Mouse (Mus musculus): ENCODE measurements around the gene Atp1a2. TPM values are rescaled to one million over a fixed set of nuclear protein-coding genes. Genes with fewer than 3 reads are reported as not detected.

The Atp1a2 gene
- polyA plus RNA-seq, 1 experiment from 2014 or later: 7.0 TPM

DNA sequence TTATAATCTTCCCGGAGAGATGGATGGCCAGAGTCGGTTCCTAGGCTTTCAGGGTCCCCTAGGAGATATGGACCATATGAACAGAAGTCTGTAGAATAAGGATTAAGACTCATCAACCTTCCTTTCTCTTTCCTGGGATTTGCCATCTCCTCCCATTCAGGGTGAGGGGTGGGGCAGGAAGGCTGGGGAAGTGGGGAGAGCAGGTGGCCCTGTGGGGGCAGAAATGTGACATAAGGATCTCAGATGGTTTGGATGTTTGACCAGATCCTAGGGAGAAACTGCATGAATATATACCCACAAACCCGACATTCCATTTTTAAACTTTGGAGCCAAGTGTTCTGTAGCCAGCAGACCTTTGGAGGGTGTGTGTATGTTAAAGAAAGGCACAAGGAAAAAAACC, 30.2 kb upstream of the Atp1a2 start:
- Histone ChIP-seq H3K4me3 (ENCODE audit: low read depth, low read length) (no peak overlapping the region), H3K4me2 (no peak overlapping the region), H3K36me3 (ENCODE audit: control insufficient read depth, insufficient read depth, low read length) (no peaks in the 10 kb centered on the region), H3K27ac (ENCODE audit: low read depth, low read length) (no peak overlapping the region), H3K4me1 (ENCODE audit: control insufficient read depth, insufficient read depth, low read length) (peaks cover 4% of the 10 kb centered on the region; the same call in 1 of the 2 replicates), H3K27me3 (ENCODE audit: control insufficient read depth, insufficient read depth, low read length) (peaks cover 65% of the 10 kb centered on the region), H3K9me3 (replicated peaks; ENCODE audit: control insufficient read depth, low read length) (0 out of 2 replicates have a peak, but pooled peaks cover 2% of the 10 kb centered on the region), H3K9ac (ENCODE audit: low read depth, low read length) (no peak overlapping the region)
- WGBS (ENCODE audit: insufficient replicate concordance): 80% methylated on average over 3 of the region's 3 CpGs
- ATAC-seq (replicated peaks; ENCODE audit: insufficient number of reproducible peaks, low FRiP score, low TSS enrichment): no peak

DNA sequence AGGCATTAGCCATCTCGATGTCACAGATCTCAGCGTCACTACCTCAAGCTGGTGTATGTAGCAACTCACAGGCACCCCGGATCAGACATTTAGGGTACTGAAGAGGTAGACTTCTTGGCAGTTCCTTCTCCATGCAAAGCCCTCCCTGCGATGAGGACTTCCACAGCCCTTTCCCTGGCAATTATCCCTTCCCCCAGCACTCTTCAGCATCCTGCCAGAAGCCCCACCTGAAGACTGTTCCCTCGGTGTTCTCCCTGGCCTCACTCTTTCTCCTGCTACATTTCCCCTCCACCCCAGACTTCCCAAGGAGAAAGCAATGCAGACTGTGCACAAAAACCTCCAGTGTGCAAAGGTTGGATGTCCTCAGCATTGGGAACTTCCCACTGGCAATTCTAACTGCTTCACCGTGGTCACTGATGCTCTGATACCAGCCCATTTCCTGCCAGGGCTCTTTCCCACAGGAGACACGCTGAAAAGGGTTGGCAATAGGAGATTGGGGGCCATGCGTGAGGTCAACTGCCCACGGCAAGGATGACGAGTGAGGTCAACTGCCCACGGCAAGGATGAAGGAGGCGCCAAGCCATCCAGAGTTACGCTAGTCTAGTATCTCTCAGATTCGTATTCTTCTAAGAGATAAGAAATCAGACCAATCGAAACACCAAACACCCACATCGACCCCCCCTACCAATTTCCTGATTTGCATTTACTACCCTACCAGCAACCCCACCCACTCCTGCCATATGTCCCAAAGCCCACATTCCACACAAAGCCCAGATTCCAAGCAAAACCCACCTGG, 29.5 kb upstream of the Atp1a2 start:
- Histone ChIP-seq H3K4me2 (no peak overlapping the region), H3K9me3 (replicated peaks; ENCODE audit: control insufficient read depth, low read length) (0 out of 2 replicates have a peak, but pooled peaks cover 2% of the 10 kb centered on the region), H3K27me3 (ENCODE audit: control insufficient read depth, insufficient read depth, low read length) (peaks cover 69% of the 10 kb centered on the region), H3K36me3 (ENCODE audit: control insufficient read depth, insufficient read depth, low read length) (no peaks in the 10 kb centered on the region), H3K4me3 (ENCODE audit: low read depth, low read length) (no peak overlapping the region), H3K9ac (ENCODE audit: low read depth, low read length) (no peak overlapping the region), H3K27ac (ENCODE audit: low read depth, low read length) (no peak overlapping the region), H3K4me1 (ENCODE audit: control insufficient read depth, insufficient read depth, low read length) (peaks cover 4% of the 10 kb centered on the region; the same call in 1 of the 2 replicates)
- WGBS (ENCODE audit: insufficient replicate concordance): 74% methylated on average over 16 of the region's 16 CpGs
- ATAC-seq (replicated peaks; ENCODE audit: insufficient number of reproducible peaks, low FRiP score, low TSS enrichment): no peak

DNA sequence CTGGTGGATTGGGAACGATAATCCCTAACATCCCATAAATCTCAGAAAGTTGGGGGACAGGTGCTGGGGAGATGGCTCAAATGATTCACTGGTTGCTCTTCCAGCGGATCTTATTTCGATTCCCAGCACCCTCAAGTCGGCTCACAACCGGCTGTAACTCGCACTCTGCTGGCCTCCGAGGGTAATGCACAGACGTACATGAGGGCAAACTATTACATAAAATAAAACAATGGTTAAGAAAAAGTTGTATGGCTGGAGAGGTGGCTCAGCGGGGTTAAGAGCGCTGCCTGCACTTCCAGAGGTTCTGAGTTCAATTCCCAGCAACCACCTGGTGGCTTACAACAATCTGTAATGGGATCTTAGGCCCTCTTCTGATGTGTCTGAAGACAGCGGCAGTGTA, 28.8 kb upstream of the Atp1a2 start:
- Histone ChIP-seq H3K4me2 (peak overlapping the region; percentile 78), H3K36me3 (ENCODE audit: control insufficient read depth, insufficient read depth, low read length) (no peaks in the 10 kb centered on the region), H3K9ac (ENCODE audit: low read depth, low read length) (no peak overlapping the region), H3K9me3 (replicated peaks; ENCODE audit: control insufficient read depth, low read length) (0 out of 2 replicates have a peak, but pooled peaks cover 2% of the 10 kb centered on the region), H3K27me3 (ENCODE audit: control insufficient read depth, insufficient read depth, low read length) (peaks cover 75% of the 10 kb centered on the region), H3K27ac (ENCODE audit: low read depth, low read length) (no peak overlapping the region), H3K4me3 (ENCODE audit: low read depth, low read length) (peak overlapping the region; percentile 38), H3K4me1 (ENCODE audit: control insufficient read depth, insufficient read depth, low read length) (peaks cover 4% of the 10 kb centered on the region; the same call in 1 of the 2 replicates)
- no peak for ATAC-seq (replicated peaks; ENCODE audit: insufficient number of reproducible peaks, low FRiP score, low TSS enrichment)
- 39% methylated on average over 11 of the region's 11 CpGs for WGBS (ENCODE audit: insufficient replicate concordance)

DNA sequence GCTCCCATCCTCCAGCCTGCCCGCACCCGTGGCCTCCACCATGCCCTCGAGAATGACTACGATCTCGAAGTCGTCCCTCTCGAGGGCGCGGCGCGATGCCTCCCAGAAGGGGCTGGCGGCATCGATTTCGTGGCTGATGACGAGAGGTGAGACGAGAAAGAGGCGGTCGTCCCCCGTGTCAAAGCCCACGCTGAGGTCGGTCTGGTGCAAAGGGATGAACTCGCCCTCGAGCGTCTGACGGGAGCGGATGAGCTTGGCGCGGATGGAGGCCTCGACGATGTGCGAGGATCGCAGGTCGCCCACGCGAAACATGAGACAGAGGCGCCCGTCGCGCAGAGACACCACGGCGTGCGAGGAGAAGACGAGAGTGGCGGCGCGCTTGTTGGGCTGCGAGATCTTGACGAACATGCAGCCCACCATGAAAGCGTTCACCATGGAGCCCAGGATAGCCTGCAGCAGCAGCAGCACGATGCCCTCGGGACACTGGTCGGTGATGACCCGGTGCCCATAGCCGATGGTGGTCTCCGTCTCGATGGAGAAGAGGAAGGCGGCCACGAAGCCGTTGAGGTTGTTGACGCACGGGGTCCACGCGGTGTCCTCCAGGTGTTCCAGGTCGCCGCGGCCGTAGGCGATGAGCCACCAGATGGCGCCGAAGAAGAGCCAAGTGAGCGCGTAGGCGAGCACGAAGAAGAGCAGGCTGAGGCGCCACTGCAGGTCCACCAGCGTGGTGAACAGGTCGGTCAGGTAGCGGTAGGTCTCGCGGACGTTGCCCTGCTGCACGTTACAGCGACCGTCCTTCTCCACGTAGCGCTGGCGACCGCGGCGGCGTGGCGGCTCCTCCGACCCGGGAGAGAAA, 28.0 kb upstream of the Atp1a2 start:
- Histone ChIP-seq H3K4me2 (peak overlapping the region; percentile 78), H3K4me1 (ENCODE audit: control insufficient read depth, insufficient read depth, low read length) (peaks cover 4% of the 10 kb centered on the region; the same call in 1 of the 2 replicates), H3K27ac (ENCODE audit: low read depth, low read length) (no peak overlapping the region), H3K9me3 (replicated peaks; ENCODE audit: control insufficient read depth, low read length) (0 out of 2 replicates have a peak, but pooled peaks cover 2% of the 10 kb centered on the region), H3K9ac (ENCODE audit: low read depth, low read length) (no peak overlapping the region; the same call in 1 of the 2 replicates), H3K4me3 (ENCODE audit: low read depth, low read length) (peak overlapping the region; percentile 38), H3K36me3 (ENCODE audit: control insufficient read depth, insufficient read depth, low read length) (no peaks in the 10 kb centered on the region), H3K27me3 (ENCODE audit: control insufficient read depth, insufficient read depth, low read length) (peaks cover 69% of the 10 kb centered on the region)
- ATAC-seq (replicated peaks; ENCODE audit: insufficient number of reproducible peaks, low FRiP score, low TSS enrichment): no peak
- WGBS (ENCODE audit: insufficient replicate concordance): 13% methylated on average over 94 of the region's 94 CpGs

DNA sequence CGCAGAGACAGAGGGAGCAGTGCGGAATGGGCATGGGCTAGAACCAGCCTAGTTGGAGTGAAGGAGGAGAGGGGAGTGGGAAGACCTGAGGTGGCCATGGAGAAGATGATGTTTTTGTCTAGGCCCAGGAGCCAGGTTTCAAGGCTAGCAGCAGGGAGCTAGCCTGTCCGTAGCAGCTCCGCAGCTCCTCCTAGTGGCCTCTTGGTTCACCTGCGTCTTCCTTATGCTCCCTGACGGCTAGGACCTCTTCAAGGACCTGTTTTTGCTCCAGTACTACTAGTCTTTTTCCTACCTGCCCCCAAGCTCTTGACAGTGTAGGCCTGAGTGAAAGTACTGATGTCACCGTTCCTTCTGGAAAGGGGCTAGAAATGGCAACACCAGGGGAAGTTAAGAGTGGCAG, 26.9 kb upstream of the Atp1a2 start:
- H3K27me3 ChIP-seq (ENCODE audit: control insufficient read depth, insufficient read depth, low read length): peaks cover 62% of the 10 kb centered on the region

DNA sequence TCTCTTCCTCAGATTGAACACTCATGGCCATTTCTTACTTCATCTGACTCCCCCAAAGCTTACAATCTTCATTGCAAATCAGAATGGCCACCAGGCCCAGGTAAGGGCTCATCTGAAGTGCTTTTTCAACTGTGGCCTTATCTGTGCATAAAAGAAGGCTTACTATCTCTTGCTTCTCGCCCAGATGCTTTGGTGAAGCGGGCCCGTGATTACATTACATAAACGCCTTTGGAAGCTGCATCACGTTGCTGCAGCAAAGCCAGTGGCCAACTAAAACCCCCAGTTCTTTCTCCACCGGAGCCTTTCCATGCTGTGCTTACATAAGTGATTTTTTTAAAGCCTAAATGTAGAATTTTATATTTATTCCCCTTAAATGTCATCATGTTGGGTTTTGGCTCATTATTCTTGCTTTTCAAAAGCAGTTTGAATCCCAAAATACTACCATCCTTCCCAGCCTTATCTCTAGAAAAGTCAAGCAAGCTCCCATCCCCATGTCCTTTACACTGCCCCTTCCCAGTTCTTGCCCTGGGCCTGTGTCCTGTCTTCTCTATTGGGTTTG, 26.0 kb upstream of the Atp1a2 start:
- ATAC-seq (replicated peaks; ENCODE audit: insufficient number of reproducible peaks, low FRiP score, low TSS enrichment): no peak
- no peaks in the 10 kb centered on the region for H3K36me3 ChIP-seq (ENCODE audit: control insufficient read depth, insufficient read depth, low read length)
- peaks cover 54% of the 10 kb centered on the region for H3K27me3 ChIP-seq (ENCODE audit: control insufficient read depth, insufficient read depth, low read length)
- 38% methylated on average over 6 of the region's 6 CpGs for WGBS (ENCODE audit: insufficient replicate concordance)
- no peak overlapping the region for H3K4me3 ChIP-seq (ENCODE audit: low read depth, low read length)
- no peak overlapping the region for H3K27ac ChIP-seq (ENCODE audit: low read depth, low read length)
- H3K9ac ChIP-seq (ENCODE audit: low read depth, low read length): no peak overlapping the region
- H3K4me2 ChIP-seq: no peak overlapping the region
- H3K9me3 ChIP-seq (replicated peaks; ENCODE audit: control insufficient read depth, low read length): 0 out of 2 replicates have a peak, but pooled peaks cover 2% of the 10 kb centered on the region
- H3K4me1 ChIP-seq (ENCODE audit: control insufficient read depth, insufficient read depth, low read length): peaks cover 4% of the 10 kb centered on the region; the same call in 1 of the 2 replicates

More for the DNA sequence above, 26.9 kb upstream of the Atp1a2 start:
- 0 out of 2 replicates have a peak, but pooled peaks cover 2% of the 10 kb centered on the region for H3K9me3 ChIP-seq (replicated peaks; ENCODE audit: control insufficient read depth, low read length)
- H3K36me3 ChIP-seq (ENCODE audit: control insufficient read depth, insufficient read depth, low read length): no peaks in the 10 kb centered on the region
- no peak overlapping the region for H3K4me3 ChIP-seq (ENCODE audit: low read depth, low read length)
- 10% methylated on average over 7 of the region's 7 CpGs for WGBS (ENCODE audit: insufficient replicate concordance)
- peaks cover 4% of the 10 kb centered on the region; the same call in 1 of the 2 replicates for H3K4me1 ChIP-seq (ENCODE audit: control insufficient read depth, insufficient read depth, low read length)
- no peak overlapping the region for H3K9ac ChIP-seq (ENCODE audit: low read depth, low read length)
- H3K27ac ChIP-seq (ENCODE audit: low read depth, low read length): no peak overlapping the region
- no peak for ATAC-seq (replicated peaks; ENCODE audit: insufficient number of reproducible peaks, low FRiP score, low TSS enrichment)
- H3K4me2 ChIP-seq: no peak overlapping the region

DNA sequence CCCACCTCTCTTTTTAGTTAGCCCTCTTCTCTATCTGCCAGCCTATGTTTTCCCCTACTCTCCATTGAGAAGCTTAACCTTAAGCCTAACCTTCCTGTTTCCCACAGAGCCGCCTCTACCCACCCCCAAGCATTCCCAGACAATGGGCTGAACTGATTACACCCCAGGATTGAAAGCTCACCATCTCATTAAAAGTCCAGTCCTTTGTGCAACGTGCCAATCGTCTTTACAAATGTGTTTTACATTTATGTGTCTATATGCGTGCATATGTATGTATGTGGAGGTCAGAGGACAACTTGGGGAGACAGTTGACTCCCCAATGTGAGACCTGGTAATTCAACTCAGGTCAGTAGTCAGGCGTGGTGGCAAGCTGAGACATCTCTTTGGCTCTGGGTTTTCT, 25.4 kb upstream of the Atp1a2 start:
- H3K9ac ChIP-seq (ENCODE audit: low read depth, low read length): 0 out of 2 replicates have a peak overlapping the region, but pooled peaks have one; percentile 16
- no peaks in the 10 kb centered on the region for H3K36me3 ChIP-seq (ENCODE audit: control insufficient read depth, insufficient read depth, low read length)
- H3K27ac ChIP-seq (ENCODE audit: low read depth, low read length): no peak overlapping the region
- no peak overlapping the region for H3K4me2 ChIP-seq
- H3K4me1 ChIP-seq (ENCODE audit: control insufficient read depth, insufficient read depth, low read length): peaks cover 4% of the 10 kb centered on the region; the same call in 1 of the 2 replicates
- 36% methylated on average over 5 of the region's 5 CpGs for WGBS (ENCODE audit: insufficient replicate concordance)
- H3K9me3 ChIP-seq (replicated peaks; ENCODE audit: control insufficient read depth, low read length): 0 out of 2 replicates have a peak, but pooled peaks cover 2% of the 10 kb centered on the region
- H3K27me3 ChIP-seq (ENCODE audit: control insufficient read depth, insufficient read depth, low read length): peaks cover 50% of the 10 kb centered on the region
- ATAC-seq (replicated peaks; ENCODE audit: insufficient number of reproducible peaks, low FRiP score, low TSS enrichment): no peak
- H3K4me3 ChIP-seq (ENCODE audit: low read depth, low read length): no peak overlapping the region

DNA sequence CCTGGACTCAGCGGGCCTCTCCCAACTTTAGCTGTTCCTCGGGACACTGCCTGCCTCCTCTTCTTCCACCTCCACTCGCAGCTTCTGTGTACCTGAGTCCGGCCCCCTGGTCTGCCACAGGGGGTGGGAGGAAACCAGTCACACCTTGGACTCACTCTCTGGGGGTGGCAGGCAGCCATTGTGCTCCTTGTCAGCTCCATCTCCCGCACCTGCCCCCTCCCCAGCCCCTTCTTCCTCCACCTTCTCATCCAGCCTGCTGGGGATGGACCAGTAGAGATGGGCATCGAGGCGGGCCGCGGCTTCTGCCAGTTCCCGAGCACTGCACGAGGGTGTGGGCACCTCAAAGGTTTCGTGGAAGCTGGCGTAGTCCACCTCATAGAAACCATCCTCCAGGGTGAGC, 24.9 kb upstream of the Atp1a2 start:
- H3K27ac ChIP-seq (ENCODE audit: low read depth, low read length): no peak overlapping the region
- no peak overlapping the region for H3K4me2 ChIP-seq
- ATAC-seq (replicated peaks; ENCODE audit: insufficient number of reproducible peaks, low FRiP score, low TSS enrichment): no peak
- H3K4me1 ChIP-seq (ENCODE audit: control insufficient read depth, insufficient read depth, low read length): peaks cover 4% of the 10 kb centered on the region
- no peaks in the 10 kb centered on the region for H3K36me3 ChIP-seq (ENCODE audit: control insufficient read depth, insufficient read depth, low read length)
- 0 out of 2 replicates have a peak, but pooled peaks cover 2% of the 10 kb centered on the region for H3K9me3 ChIP-seq (replicated peaks; ENCODE audit: control insufficient read depth, low read length)
- H3K9ac ChIP-seq (ENCODE audit: low read depth, low read length): 0 out of 2 replicates have a peak overlapping the region, but pooled peaks have one; percentile 16
- no peak overlapping the region for H3K4me3 ChIP-seq (ENCODE audit: low read depth, low read length)
- H3K27me3 ChIP-seq (ENCODE audit: control insufficient read depth, insufficient read depth, low read length): peaks cover 49% of the 10 kb centered on the region
- 43% methylated on average over 13 of the region's 13 CpGs for WGBS (ENCODE audit: insufficient replicate concordance)
